Mouse (Mus musculus): Measurements from ENCODE around the gene Ccdc13. TPM values are rescaled to one million over a fixed set of nuclear protein-coding genes. Genes with fewer than 3 reads are reported as not detected.

The Ccdc13 gene
- total and polyA plus RNA-seq, 3 experiments = 0.25 TPM; not detected in 2

DNA sequence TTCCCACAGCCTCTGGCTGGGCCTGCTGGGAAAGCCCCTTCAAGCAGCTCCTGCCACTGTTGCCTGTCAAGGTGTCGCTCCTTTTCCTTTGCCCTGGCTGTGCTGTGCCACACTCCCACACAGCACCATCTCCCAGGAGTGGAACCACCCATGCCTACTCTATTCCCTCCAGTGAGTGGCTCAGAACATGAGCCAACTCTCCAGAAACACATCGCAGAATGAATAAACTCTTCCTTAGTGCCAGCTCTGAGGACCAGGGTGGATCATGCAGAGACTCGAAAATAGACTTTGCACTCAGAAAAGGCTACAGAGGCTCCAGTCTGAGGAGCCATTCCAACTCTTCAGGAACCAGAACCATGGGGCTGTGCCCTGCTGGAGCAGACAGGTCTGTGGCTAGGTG lies 12.9 kb downstream of the Ccdc13 start:
- dilution Hi-C loops (cut with MboI; ENCODE audit: extremely low pct_ligation_motif_present, extremely low pct_unique_long_range_greater_than_20kb, low sequenced_read_pairs) (no loop called here), in situ Hi-C loops (cut with MboI; ENCODE audit: low pct_ligation_motif_present, low pct_unique_long_range_greater_than_20kb, low sequenced_read_pairs) (loop anchor here (25.0 kb wide), 1 partner anchor 339 kb away; the partner anchor contains the start of gene Cck)
- no peak for TF ChIP-seq CTCF (conservative IDR thresholded peaks at IDR 0.05 in 1 of 2, IDR thresholded peaks at IDR 0.05 in 1 of 2; ENCODE audit: low read depth in 2 of 2, low read length in 2 of 2)
- no peak for TF ChIP-seq IRF4 (IDR thresholded peaks at IDR 0.05; ENCODE audit: low read depth, low read length)
- TF ChIP-seq ZNF384 (IDR thresholded peaks at IDR 0.05; ENCODE audit: low read depth, low read length) = no peak
- no peak for TF ChIP-seq TCF12 (IDR thresholded peaks at IDR 0.05; ENCODE audit: low read depth, low read length)
- no peak for TF ChIP-seq E2F4 (IDR thresholded peaks at IDR 0.05; ENCODE audit: insufficient replicate concordance, low read depth, low read length)
- TF ChIP-seq EP300 (IDR thresholded peaks at IDR 0.05; ENCODE audit: low read length) = no peak
- Histone ChIP-seq H3K79me2 (replicated peaks; ENCODE audit: control insufficient read depth, extremely low read depth, insufficient read depth, poor library complexity, severe bottlenecking) (no peaks in the 10 kb centered on the region), H3K27me3 (replicated peaks) (peaks cover 38% of the 10 kb centered on the region), H3K4me1 (ENCODE audit: control insufficient read depth in 1 of 2, insufficient read depth in 2 of 2) (no peaks in the 10 kb centered on the region), H3K27ac (ENCODE audit: insufficient read depth, low read depth) (no peak overlapping the region), H3K9me3 (replicated peaks; ENCODE audit: low read length) (no peaks in the 10 kb centered on the region), H3K4me2 (ENCODE audit: insufficient read depth, low read depth, poor library complexity, severe bottlenecking) (no peak overlapping the region), H3K4me3 (replicated peaks in 1 of 3; ENCODE audit: low read depth in 2 of 3, low read length in 2 of 3, poor library complexity in 1 of 3) (no peak overlapping the region), H3K9ac (ENCODE audit: insufficient read depth, low read depth) (no peak overlapping the region), H3K36me3 (replicated peaks in 1 of 2; ENCODE audit: control insufficient read depth in 1 of 2, insufficient read depth in 1 of 2, low read length in 1 of 2) (no peaks in the 10 kb centered on the region)
- DNase-seq (ENCODE audit: extremely low read depth) = no peak

DNA sequence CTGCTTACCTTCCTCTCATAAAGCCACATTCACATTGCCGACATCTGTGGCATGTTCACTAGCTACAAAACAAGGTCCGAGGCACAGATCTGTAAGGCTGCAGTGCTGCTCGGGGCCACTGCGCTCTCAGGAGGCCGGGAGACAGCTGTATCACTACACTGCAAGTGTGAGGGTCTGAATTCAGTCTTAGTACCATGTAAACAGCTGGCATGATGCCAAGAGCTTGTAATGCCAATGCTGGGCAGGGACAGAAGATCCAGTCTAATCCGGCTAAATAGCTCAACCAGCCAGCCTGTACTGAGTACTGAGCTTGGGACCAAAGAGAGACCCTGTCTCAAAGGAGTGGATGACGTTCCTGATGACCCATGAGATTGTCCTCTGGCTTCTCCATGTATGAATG lies 15.3 kb downstream of the Ccdc13 start:
- dilution Hi-C loops (cut with MboI; ENCODE audit: extremely low pct_ligation_motif_present, extremely low pct_unique_long_range_greater_than_20kb, low sequenced_read_pairs) = no loop called here
- no peaks in the 10 kb centered on the region for H3K79me2 ChIP-seq (replicated peaks; ENCODE audit: control insufficient read depth, extremely low read depth, insufficient read depth, poor library complexity, severe bottlenecking)
- H3K9ac ChIP-seq (ENCODE audit: insufficient read depth, low read depth) = no peak overlapping the region
- H3K4me3 ChIP-seq (replicated peaks in 1 of 3; ENCODE audit: low read depth in 2 of 3, low read length in 2 of 3, poor library complexity in 1 of 3) = no peak overlapping the region
- no peak for TF ChIP-seq POLR2AphosphoS2 (IDR thresholded peaks at IDR 0.05; ENCODE audit: low read depth, low read length)
- no peak for TF ChIP-seq PAX5 (IDR thresholded peaks at IDR 0.05; ENCODE audit: low read length)
- TF ChIP-seq RAD21 (IDR thresholded peaks at IDR 0.05; ENCODE audit: low read depth, low read length) = no peak
- TF ChIP-seq USF2 (conservative IDR thresholded peaks at IDR 0.05; ENCODE audit: low read depth, low read length) = no peak
- no peak for TF ChIP-seq SIN3A (IDR thresholded peaks at IDR 0.05; ENCODE audit: low read length)
- no peak for TF ChIP-seq SMC3 (IDR thresholded peaks at IDR 0.05; ENCODE audit: low read depth, low read length)
- TF ChIP-seq JUND (conservative IDR thresholded peaks at IDR 0.05; ENCODE audit: low read depth, low read length) = no peak
- no peak for TF ChIP-seq MYC (IDR thresholded peaks at IDR 0.05; ENCODE audit: low read depth, low read length)
- TF ChIP-seq MEF2A (IDR thresholded peaks at IDR 0.05; ENCODE audit: borderline replicate concordance, low read depth, low read length) = no peak
- TF ChIP-seq MAX (IDR thresholded peaks at IDR 0.05; ENCODE audit: low read length) = no peak
- no peak for TF ChIP-seq TBP (conservative IDR thresholded peaks at IDR 0.05; ENCODE audit: low read depth, low read length)
- TF ChIP-seq ELF1 (IDR thresholded peaks at IDR 0.05; ENCODE audit: low read depth, low read length) = no peak
- no peak for TF ChIP-seq ZNF384 (IDR thresholded peaks at IDR 0.05; ENCODE audit: low read depth, low read length)
- TF ChIP-seq CHD2 (IDR thresholded peaks at IDR 0.05; ENCODE audit: low read length) = no peak
- no peak for TF ChIP-seq USF1 (IDR thresholded peaks at IDR 0.05; ENCODE audit: low read depth, low read length)
- peaks cover 53% of the 10 kb centered on the region for H3K27me3 ChIP-seq (replicated peaks)
- no peaks in the 10 kb centered on the region for H3K36me3 ChIP-seq (replicated peaks in 1 of 2; ENCODE audit: control insufficient read depth in 1 of 2, insufficient read depth in 1 of 2, low read length in 1 of 2)
- H3K4me1 ChIP-seq (ENCODE audit: control insufficient read depth in 1 of 2, insufficient read depth in 2 of 2) = 0 out of 4 replicates have a peak, but pooled peaks cover 0 to 2% of the 10 kb centered on the region in 2 experiments
- no peak overlapping the region for H3K27ac ChIP-seq (ENCODE audit: insufficient read depth, low read depth)
- DNase-seq (ENCODE audit: extremely low read depth) = no peak
- in situ Hi-C loops (cut with MboI; ENCODE audit: low pct_ligation_motif_present, low pct_unique_long_range_greater_than_20kb, low sequenced_read_pairs) = no loop called here
- no peaks in the 10 kb centered on the region for H3K9me3 ChIP-seq (replicated peaks; ENCODE audit: low read length)
- H3K4me2 ChIP-seq (ENCODE audit: insufficient read depth, low read depth, poor library complexity, severe bottlenecking) = no peak overlapping the region
